Mouse (Mus musculus): Measurements from ENCODE around the gene Mms22l. TPM values are rescaled to one million over a fixed set of nuclear protein-coding genes. Genes with fewer than 3 reads are reported as not detected.

Mms22l gene
- total and polyA plus RNA-seq, 3 experiments, result 72.8 to 109 (median 96.3) TPM

- ATAC-seq (ENCODE audit: extremely low read depth, insufficient number of reproducible peaks, low FRiP score, poor library complexity, severe bottlenecking) (no peak), DNase-seq (ENCODE audit: low spot score) (no peak)
- peaks cover 93% of the 10 kb centered on the region for H3K36me3 ChIP-seq (replicated peaks)
These were observed 105.5 kb downstream of the Mms22l start for GRCm38 (mm10) chr4:24601711-24602110.

DNA sequence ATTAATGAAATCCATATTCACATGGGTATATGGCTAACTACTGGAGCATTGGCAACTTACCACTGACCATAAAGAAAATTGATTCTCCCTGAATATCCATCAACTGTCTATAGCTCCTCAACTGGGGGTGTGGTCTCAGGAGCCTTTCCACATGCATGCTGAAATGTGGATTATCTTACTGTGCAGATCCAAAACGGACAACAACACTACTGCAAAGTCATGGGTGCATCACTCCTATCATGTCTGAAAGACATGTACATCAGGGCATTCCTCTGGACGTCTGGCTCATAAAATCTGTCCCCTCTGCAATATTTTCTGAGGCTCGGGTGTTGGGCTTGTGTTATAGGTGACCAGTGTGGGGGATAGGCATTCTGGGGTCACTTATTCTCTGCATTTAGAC is 112.8 kb downstream of the Mms22l start:
- no peaks in the 10 kb centered on the region for H3K4me1 ChIP-seq (ENCODE audit: insufficient read depth, low read depth, low read length)
- no peaks in the 10 kb centered on the region for H3K27me3 ChIP-seq (ENCODE audit: insufficient read depth, low read length)
- ATAC-seq (ENCODE audit: extremely low read depth, insufficient number of reproducible peaks, low FRiP score, poor library complexity, severe bottlenecking), result no peak
- no peaks in the 10 kb centered on the region for H3K9me3 ChIP-seq (replicated peaks)
- peaks cover 63% of the 10 kb centered on the region for H3K36me3 ChIP-seq (replicated peaks)
- DNase-seq (ENCODE audit: low spot score), result no peak
- TF ChIP-seq GATA1 (IDR thresholded peaks at IDR 0.05; ENCODE audit: borderline replicate concordance, low read length), result no peak
- TF ChIP-seq TAL1 (conservative IDR thresholded peaks at IDR 0.05; ENCODE audit: low read depth, low read length), result no peak
- no peak for TF ChIP-seq POLR2AphosphoS5 (IDR thresholded peaks at IDR 0.05; ENCODE audit: insufficient replicate concordance, low read depth, low read length)
- no peak for TF ChIP-seq GATA2 (IDR thresholded peaks at IDR 0.05; ENCODE audit: borderline replicate concordance, low read depth, low read length)
- no peak for TF ChIP-seq CTCF (IDR thresholded peaks at IDR 0.05; ENCODE audit: low read depth, low read length)
- no peak overlapping the region for H3K4me3 ChIP-seq (ENCODE audit: low read depth, low read length)

More at GRCm38 (mm10) chr4:24601711-24602110, 105.5 kb downstream of the Mms22l start:
- TF ChIP-seq GATA1 (IDR thresholded peaks at IDR 0.05; ENCODE audit: borderline replicate concordance, low read length) (no peak), CTCF (IDR thresholded peaks at IDR 0.05; ENCODE audit: low read depth, low read length) (no peak), POLR2AphosphoS5 (IDR thresholded peaks at IDR 0.05; ENCODE audit: insufficient replicate concordance, low read depth, low read length) (no peak), TAL1 (conservative IDR thresholded peaks at IDR 0.05; ENCODE audit: low read depth, low read length) (no peak), GATA2 (IDR thresholded peaks at IDR 0.05; ENCODE audit: borderline replicate concordance, low read depth, low read length) (no peak)
- Histone ChIP-seq H3K4me3 (ENCODE audit: low read depth, low read length) (no peak overlapping the region), H3K9me3 (replicated peaks) (no peaks in the 10 kb centered on the region), H3K4me1 (ENCODE audit: insufficient read depth, low read depth, low read length) (no peaks in the 10 kb centered on the region), H3K27me3 (ENCODE audit: insufficient read depth, low read length) (no peaks in the 10 kb centered on the region)

GRCm38 (mm10) chr4:24609564-24609963 is 113.3 kb downstream of the Mms22l start:
- no peak overlapping the region for H3K4me3 ChIP-seq (ENCODE audit: low read depth, low read length)
- peaks cover 62% of the 10 kb centered on the region for H3K36me3 ChIP-seq (replicated peaks)
- H3K27me3 ChIP-seq (ENCODE audit: insufficient read depth, low read length), result no peaks in the 10 kb centered on the region
- H3K9me3 ChIP-seq (replicated peaks), result no peaks in the 10 kb centered on the region
- no peak for DNase-seq (ENCODE audit: low spot score)
- TF ChIP-seq GATA1 (IDR thresholded peaks at IDR 0.05; ENCODE audit: borderline replicate concordance, low read length), result no peak
- TF ChIP-seq TAL1 (conservative IDR thresholded peaks at IDR 0.05; ENCODE audit: low read depth, low read length), result no peak
- no peak for TF ChIP-seq POLR2AphosphoS5 (IDR thresholded peaks at IDR 0.05; ENCODE audit: insufficient replicate concordance, low read depth, low read length)
- no peak for TF ChIP-seq CTCF (IDR thresholded peaks at IDR 0.05; ENCODE audit: low read depth, low read length)
- TF ChIP-seq GATA2 (IDR thresholded peaks at IDR 0.05; ENCODE audit: borderline replicate concordance, low read depth, low read length), result no peak
- no peaks in the 10 kb centered on the region for H3K4me1 ChIP-seq (ENCODE audit: insufficient read depth, low read depth, low read length)
- no peak for ATAC-seq (ENCODE audit: extremely low read depth, insufficient number of reproducible peaks, low FRiP score, poor library complexity, severe bottlenecking)

DNA sequence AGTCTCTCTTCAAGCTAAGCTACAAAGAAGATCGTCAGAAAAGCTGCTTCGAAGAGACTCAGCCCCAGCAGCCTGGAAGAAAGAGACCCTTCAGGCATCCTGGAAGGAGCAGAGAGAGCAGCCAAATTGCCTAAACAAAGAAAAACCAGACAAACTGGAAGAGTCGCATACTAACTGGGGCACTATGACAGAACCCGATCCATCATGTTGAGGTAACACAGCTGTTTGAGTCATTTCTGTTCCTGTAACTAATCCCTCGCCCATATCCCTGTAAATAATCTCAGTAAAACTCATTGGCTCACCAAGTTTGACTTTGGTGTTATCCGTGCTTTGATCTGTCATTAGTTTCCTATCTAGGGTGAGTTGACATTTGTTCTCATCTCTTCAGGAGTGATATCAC is 123.8 kb downstream of the Mms22l start:
- Histone ChIP-seq H3K4me3 (ENCODE audit: low read depth, low read length) (no peak overlapping the region), H3K27me3 (ENCODE audit: insufficient read depth, low read length) (no peaks in the 10 kb centered on the region), H3K36me3 (replicated peaks) (peaks cover 33% of the 10 kb centered on the region), H3K9me3 (replicated peaks) (no peaks in the 10 kb centered on the region), H3K4me1 (ENCODE audit: insufficient read depth, low read depth, low read length) (no peaks in the 10 kb centered on the region)
- no peak for DNase-seq (ENCODE audit: low spot score)
- no peak for ATAC-seq (ENCODE audit: extremely low read depth, insufficient number of reproducible peaks, low FRiP score, poor library complexity, severe bottlenecking)
- TF ChIP-seq TAL1 (conservative IDR thresholded peaks at IDR 0.05; ENCODE audit: low read depth, low read length) (no peak), GATA2 (IDR thresholded peaks at IDR 0.05; ENCODE audit: borderline replicate concordance, low read depth, low read length) (no peak), CTCF (IDR thresholded peaks at IDR 0.05; ENCODE audit: low read depth, low read length) (no peak), GATA1 (IDR thresholded peaks at IDR 0.05; ENCODE audit: borderline replicate concordance, low read length) (no peak), POLR2AphosphoS5 (IDR thresholded peaks at IDR 0.05; ENCODE audit: insufficient replicate concordance, low read depth, low read length) (no peak)

DNA sequence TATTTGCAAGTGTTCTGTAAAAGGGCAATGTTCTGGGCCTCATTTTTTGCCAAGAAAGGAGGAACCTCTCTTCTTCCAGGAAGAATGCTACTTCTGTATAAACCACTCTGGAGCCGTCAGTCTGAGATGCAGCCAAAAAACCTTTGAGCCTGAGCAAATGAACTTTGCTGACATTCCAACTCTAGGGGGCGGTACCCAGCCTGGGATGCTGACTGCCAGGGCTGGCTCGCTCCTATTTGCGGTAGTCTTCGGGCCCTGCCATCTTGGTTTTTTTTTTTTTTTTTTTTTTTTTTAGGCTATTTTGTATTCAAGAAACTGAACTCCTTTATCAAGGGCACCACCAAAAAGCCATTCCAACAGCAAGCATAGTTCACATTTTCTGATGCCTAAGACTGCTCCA is 124.2 kb downstream of the Mms22l start:
- no peak for DNase-seq (ENCODE audit: low spot score)
- H3K9me3 ChIP-seq (replicated peaks), result no peaks in the 10 kb centered on the region
- TF ChIP-seq GATA1 (IDR thresholded peaks at IDR 0.05; ENCODE audit: borderline replicate concordance, low read length) (no peak), CTCF (IDR thresholded peaks at IDR 0.05; ENCODE audit: low read depth, low read length) (no peak), GATA2 (IDR thresholded peaks at IDR 0.05; ENCODE audit: borderline replicate concordance, low read depth, low read length) (no peak), POLR2AphosphoS5 (IDR thresholded peaks at IDR 0.05; ENCODE audit: insufficient replicate concordance, low read depth, low read length) (no peak), TAL1 (conservative IDR thresholded peaks at IDR 0.05; ENCODE audit: low read depth, low read length) (no peak)
- H3K4me1 ChIP-seq (ENCODE audit: insufficient read depth, low read depth, low read length), result no peaks in the 10 kb centered on the region
- H3K36me3 ChIP-seq (replicated peaks), result peaks cover 31% of the 10 kb centered on the region
- no peaks in the 10 kb centered on the region for H3K27me3 ChIP-seq (ENCODE audit: insufficient read depth, low read length)
- no peak overlapping the region for H3K4me3 ChIP-seq (ENCODE audit: low read depth, low read length)
- no peak for ATAC-seq (ENCODE audit: extremely low read depth, insufficient number of reproducible peaks, low FRiP score, poor library complexity, severe bottlenecking)

GRCm38 (mm10) chr4:24621422-24622187 is 125.4 kb downstream of the Mms22l start:
- no peak for DNase-seq (ENCODE audit: low spot score)
- TF ChIP-seq TAL1 (conservative IDR thresholded peaks at IDR 0.05; ENCODE audit: low read depth, low read length) (no peak), CTCF (IDR thresholded peaks at IDR 0.05; ENCODE audit: low read depth, low read length) (no peak), POLR2AphosphoS5 (IDR thresholded peaks at IDR 0.05; ENCODE audit: insufficient replicate concordance, low read depth, low read length) (no peak), GATA1 (IDR thresholded peaks at IDR 0.05; ENCODE audit: borderline replicate concordance, low read length) (no peak), GATA2 (IDR thresholded peaks at IDR 0.05; ENCODE audit: borderline replicate concordance, low read depth, low read length) (no peak)
- no peak for ATAC-seq (ENCODE audit: extremely low read depth, insufficient number of reproducible peaks, low FRiP score, poor library complexity, severe bottlenecking)
- no peaks in the 10 kb centered on the region for H3K4me1 ChIP-seq (ENCODE audit: insufficient read depth, low read depth, low read length)
- H3K9me3 ChIP-seq (replicated peaks), result no peaks in the 10 kb centered on the region
- H3K36me3 ChIP-seq (replicated peaks), result peaks cover 23% of the 10 kb centered on the region
- H3K27me3 ChIP-seq (ENCODE audit: insufficient read depth, low read length), result no peaks in the 10 kb centered on the region
- H3K4me3 ChIP-seq (ENCODE audit: low read depth, low read length), result no peak overlapping the region

All from G1E (cell line).